Mouse (Mus musculus) lung, adult 2 months (tissue): Measurements from ENCODE around the gene Klk1b1. TPM values are rescaled to one million over a fixed set of nuclear protein-coding genes. Genes with fewer than 3 reads are reported as not detected.
A peak's percentile ranks its signal among the peaks of the same experiment; 100 is the strongest.

Source experiments
- DNase-seq: peaks from one replicate; pipeline ENCODE4 v3.0.0; 2022
- H3K4me1 ChIP-seq: fragments of 200-500 bp; 2 replicates; pipeline ENCODE4 v1.6.1; 2011; ENCODE audit warnings: low read length; ENCODE audit not compliant: control insufficient read depth, insufficient read depth
- H3K4me3 ChIP-seq: fragments of 200-500 bp; replicated peaks from 2 replicates; pipeline ENCODE3; 2011; ENCODE audit warnings: low read depth, mild to moderate bottlenecking, control low read depth, low read length; ENCODE audit errors: extremely low read depth
- CTCF ChIP-seq: fragments of 200-500 bp; IDR thresholded peaks from 2 replicates; pipeline ENCODE4 v1.5.1; 2011; ENCODE audit warnings: mild to moderate bottlenecking, low read length, control low read depth; ENCODE audit not compliant: insufficient read depth
- POLR2A ChIP-seq: fragments of 200-500 bp; IDR thresholded peaks from 2 replicates; pipeline ENCODE4 v1.6.1; 2011; ENCODE audit warnings: low read depth, mild to moderate bottlenecking, control low read depth, low read length, borderline replicate concordance; ENCODE audit errors: extremely low read depth
- WGBS: fragments of 180-500 bp; shearing (Covaris S2); methylation state at CpG from one replicate; pipeline ENCODE4 v1.1.7; 2018; 5-methylcytosine and 5-hydroxymethylcytosine counted together
- polyA plus RNA-seq: library from polyadenylated mRNA; depleted of rRNA; stranded (reverse); fragments of >200 nt; gene quantifications from 2 replicates; pipeline ENCODE4 v1.2.3, GENCODE M21; 2012; rRNA removed

Gene Klk1b1
- polyA plus RNA-seq, result not detected in 2 replicates

DNA sequence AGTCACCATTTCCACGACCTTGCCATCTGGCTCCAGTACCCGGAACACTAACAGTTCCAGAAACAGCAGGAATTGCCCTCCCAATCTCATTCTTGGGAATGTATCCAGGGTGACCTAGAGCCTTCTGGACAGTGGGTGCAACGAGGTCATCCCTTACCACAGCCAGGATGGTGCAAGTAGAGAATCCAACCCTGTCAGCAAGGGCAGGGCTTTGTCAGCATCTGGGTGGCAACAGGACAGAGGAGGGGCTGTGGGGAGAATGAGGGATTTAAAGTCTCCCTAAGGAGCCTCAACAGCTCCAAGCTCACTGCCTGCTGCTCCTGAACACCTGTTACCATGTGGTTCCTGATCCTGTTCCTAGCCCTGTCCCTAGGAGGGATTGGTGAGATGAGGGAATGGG lies at the start of gene Klk1b1:
Gene Klk1b1, plus strand, starts transcription at position 301 of the 400 bp plus-strand sequence.
- Histone ChIP-seq H3K4me3 (no peak within 1 kb of the TSS), H3K4me1 (no peaks in the 10 kb centered on the region)
- 46% methylated on average over 3 of the region's 3 CpGs for WGBS
- TF ChIP-seq POLR2A, result no peak
- TF ChIP-seq CTCF, result no peak
- DNase-seq, result no peak

DNA sequence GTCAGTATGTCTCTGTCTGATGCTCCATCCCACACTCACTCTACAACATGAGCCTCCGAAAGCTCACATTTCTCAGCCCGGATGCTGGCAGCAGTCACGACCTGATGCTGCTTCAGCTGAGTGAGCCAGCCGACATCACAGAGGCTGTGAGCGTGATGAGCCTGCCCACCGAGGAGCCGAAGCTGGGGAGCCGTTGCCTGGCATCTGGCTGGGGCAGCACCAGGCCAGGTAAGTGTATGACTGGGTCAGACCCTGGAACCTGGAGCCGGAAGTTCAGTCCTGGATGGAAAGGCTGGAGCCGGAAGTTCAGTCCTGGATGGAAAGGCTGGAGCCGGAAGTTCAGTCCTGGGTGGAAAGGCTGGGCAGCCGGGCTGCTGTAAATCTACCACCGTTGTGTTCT lies 48.1 kb upstream of the Klk1b1 start:
- WGBS, result 70% methylated on average over 13 of the region's 13 CpGs
- no peak for DNase-seq
- H3K4me3 ChIP-seq, result no peak overlapping the region
- TF ChIP-seq POLR2A, result no peak
- no peak for TF ChIP-seq CTCF
- H3K4me1 ChIP-seq, result no peaks in the 10 kb centered on the region

DNA sequence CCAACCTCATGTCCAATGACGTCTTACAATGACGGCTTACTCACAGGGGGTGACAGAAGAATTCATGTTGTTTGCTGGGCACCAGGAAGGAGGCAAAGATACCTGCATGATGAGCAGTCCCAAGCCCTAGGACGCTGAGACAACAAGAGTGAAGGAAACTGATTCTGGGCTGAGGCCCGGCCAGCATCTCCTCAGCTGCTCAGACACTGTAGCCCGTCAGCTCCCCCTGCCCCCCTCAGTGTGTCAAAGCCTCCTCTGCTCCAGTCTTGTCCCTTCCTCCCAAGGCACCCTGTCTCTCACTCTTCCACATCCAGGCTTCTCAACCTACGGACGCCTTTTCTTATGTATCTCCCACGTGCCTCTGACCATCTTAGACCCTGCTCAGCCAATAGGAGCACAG lies 47.7 kb upstream of the Klk1b1 start:
- TF ChIP-seq CTCF (no peak), POLR2A (no peak)
- H3K4me1 ChIP-seq, result no peaks in the 10 kb centered on the region
- no peak overlapping the region for H3K4me3 ChIP-seq
- DNase-seq, result no peak
- 62% methylated on average over 8 of the region's 8 CpGs for WGBS

DNA sequence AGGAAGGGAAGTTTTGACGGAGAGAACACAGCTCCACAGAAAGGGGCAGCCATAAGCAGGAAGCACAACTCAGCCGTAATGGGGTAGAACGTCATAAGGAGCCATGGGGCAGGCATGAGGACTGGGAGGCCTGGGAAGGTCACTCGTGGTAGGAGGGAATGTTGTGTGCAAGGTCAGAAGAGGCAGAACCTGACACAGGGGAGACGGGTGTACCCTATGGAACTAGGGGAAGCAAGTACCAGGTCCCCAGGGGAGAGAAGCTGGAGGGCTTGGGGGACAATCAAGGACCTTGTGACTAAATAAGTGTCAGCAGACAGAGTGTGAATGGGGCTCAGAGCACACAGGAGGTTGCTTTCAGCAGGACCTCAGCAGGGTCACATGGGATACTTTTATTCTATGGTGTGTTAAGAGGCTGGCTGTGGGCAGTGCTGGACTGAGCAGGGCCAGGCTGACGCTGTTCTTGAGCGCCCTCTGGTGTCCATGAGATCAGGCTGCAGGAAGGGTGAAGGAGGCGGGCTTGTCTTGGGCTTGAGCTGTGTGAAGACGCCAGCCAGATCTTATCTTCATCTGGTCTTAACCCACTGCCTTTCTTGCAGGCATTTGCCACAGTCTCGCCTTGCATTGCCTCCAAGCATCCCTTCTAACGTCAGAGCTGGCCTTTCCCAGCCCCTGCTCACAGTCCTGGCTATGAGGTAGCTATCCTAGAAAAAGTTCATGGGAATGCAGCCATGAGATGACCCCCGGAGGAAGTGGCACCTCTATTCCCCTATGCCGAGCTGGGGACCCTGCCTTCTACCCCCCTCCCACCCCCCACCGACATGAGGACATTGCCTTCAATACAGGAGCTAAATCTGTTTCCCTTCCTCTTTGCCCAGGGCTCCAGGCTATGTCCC lies 46.7 kb upstream of the Klk1b1 start:
- Histone ChIP-seq H3K4me3 (no peak overlapping the region), H3K4me1 (no peaks in the 10 kb centered on the region)
- 21% methylated on average over 14 of the region's 14 CpGs for WGBS
- DNase-seq, result peak; percentile 56
- peak; percentile 89 for TF ChIP-seq CTCF
- no peak for TF ChIP-seq POLR2A

DNA sequence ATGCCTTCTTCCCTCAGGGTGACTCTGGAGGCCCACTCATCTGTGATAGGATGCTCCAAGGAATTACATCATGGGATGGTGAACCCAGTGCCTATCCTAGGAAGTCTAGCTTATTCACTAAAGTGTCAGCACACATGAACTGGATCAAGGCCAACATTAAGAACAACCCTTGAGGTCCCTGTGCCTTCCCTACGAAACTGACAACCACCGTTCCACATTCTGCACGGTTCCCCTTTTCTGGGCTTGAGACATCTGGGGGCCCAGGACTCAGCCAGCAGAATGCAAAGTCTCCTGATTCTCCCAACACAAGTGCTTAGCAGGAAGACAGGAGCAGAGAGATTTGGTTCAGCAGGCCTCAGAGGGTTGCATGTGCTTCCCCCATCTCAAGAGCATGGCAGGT lies 46.0 kb upstream of the Klk1b1 start:
- no peak for DNase-seq
- Histone ChIP-seq H3K4me1 (no peaks in the 10 kb centered on the region), H3K4me3 (no peak overlapping the region)
- TF ChIP-seq POLR2A, result no peak
- TF ChIP-seq CTCF, result no peak
- WGBS, result 63% methylated on average over 3 of the region's 3 CpGs

DNA sequence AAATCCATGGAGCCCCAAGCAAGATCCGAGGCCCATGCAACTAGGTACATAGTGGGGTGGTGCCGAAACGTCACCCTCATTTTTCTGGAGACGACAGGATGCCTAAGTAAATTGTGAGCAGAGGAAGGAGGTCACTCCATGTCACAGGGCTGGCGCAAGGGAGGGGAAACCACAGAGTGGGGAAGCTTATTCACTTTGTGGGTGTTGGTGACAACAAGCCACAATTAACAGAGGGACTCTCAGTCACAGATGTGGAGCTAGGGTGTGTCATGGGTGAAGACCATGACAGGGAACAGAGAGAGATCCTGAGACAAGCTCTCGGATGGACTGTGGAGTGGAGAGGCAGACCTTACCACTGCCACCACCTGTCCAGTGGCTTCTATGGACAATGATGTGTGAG lies 45.5 kb upstream of the Klk1b1 start:
- 62% methylated on average over 6 of the region's 6 CpGs for WGBS
- TF ChIP-seq POLR2A (no peak), CTCF (no peak)
- Histone ChIP-seq H3K4me1 (no peaks in the 10 kb centered on the region), H3K4me3 (no peak overlapping the region)
- DNase-seq, result no peak

DNA sequence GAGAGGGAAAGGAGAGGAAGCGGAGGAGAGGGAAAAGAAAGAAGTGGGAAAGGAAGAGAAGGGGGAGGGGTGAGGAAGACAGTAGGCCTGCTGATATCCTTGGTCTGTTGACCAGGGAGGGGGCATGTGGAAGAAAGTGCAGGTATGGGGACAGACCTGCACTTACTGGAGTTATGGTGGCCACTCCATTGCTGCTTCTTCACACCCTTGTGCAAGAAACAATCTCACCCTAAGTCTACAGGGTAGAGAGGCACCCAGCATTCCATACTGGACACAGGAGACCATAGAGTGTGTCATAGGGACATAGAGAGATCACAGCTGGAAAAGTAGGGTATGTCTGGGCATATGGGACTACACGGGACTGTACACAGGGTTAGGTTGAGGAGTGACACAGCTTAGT lies 44.6 kb upstream of the Klk1b1 start:
- TF ChIP-seq POLR2A (no peak), CTCF (no peak)
- 63% methylated on average over 2 of the region's 2 CpGs for WGBS
- no peak overlapping the region for H3K4me3 ChIP-seq
- H3K4me1 ChIP-seq, result no peaks in the 10 kb centered on the region
- no peak for DNase-seq

DNA sequence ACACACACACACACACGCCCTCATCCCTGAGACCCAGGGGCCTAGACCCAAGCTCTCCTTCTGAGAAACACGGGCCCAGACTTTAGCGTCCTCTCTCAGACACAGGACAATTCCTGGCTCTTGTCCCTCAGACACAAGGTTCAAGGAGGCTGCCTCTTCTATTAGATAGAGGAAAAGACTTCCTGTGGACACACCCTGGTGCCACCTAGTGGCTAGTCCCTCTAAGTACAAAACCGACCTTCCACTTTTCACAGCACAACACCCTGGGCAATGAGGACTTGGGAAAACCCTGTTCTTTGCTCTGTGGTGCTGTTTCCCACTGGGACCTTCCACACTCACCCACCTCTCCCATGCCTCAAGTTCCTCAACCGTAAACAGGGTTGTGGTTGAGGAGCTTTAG lies 40.6 kb upstream of the Klk1b1 start:
- WGBS, result 66% methylated on average over 5 of the region's 5 CpGs
- no peaks in the 10 kb centered on the region for H3K4me1 ChIP-seq
- H3K4me3 ChIP-seq, result no peak overlapping the region
- TF ChIP-seq POLR2A (no peak), CTCF (no peak)
- DNase-seq, result no peak

DNA sequence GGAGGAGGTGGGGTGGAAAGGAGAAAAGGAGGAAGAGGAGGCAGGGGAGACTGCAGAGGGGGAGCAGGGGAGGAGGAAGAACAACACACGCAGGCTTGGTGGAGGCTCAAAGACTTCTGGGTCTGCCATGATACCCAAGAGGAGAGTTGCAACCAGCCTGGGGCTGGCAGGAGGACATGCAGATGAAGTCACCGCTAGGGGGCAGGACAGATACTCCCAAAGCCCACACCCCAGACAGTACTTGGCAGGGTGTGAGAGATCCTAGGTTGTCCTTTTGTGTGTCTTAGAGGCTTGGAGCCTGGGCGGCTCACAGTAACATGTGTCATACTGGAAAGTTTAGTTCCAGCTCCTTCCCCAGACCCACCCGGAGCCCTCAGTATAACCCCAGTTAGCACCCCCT lies 38.0 kb upstream of the Klk1b1 start:
- no peak for TF ChIP-seq POLR2A
- peak; percentile 18; the same call in 1 of the 2 replicates for TF ChIP-seq CTCF
- DNase-seq, result no peak

DNA sequence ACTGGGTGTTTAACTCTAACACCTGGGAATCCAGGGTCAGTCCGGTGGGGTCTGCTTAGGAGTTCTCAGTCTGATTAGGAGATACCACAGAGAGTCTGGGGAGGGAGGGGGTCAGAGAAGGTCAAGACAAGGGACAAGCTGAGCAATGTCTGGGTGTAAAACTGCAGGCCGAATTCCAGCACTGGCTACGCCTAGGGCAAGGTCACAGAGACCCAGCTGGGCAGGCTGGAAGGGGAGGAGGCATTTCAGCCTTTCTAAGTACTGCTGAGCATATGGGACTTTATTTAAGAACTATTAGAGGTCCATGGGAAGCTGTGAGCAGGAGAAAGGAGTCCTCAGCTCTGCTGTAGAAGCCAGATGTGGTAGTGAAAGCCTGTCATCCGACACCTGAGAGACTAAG lies 34.2 kb upstream of the Klk1b1 start:
- DNase-seq, result no peak
- Histone ChIP-seq H3K4me1 (no peaks in the 10 kb centered on the region), H3K4me3 (no peak overlapping the region)
- 59% methylated on average over 4 of the region's 4 CpGs for WGBS
- no peak for TF ChIP-seq CTCF
- no peak for TF ChIP-seq POLR2A

More for the DNA sequence above, 38.0 kb upstream of the Klk1b1 start:
- no peaks in the 10 kb centered on the region for H3K4me1 ChIP-seq
- no peak overlapping the region for H3K4me3 ChIP-seq
- WGBS, result 38% methylated on average over 4 of the region's 4 CpGs
